Mouse (Mus musculus) midbrain, embryonic 10.5 days (tissue): ENCODE results near the gene 4933427D14Rik. TPM values are rescaled to one million over a fixed set of nuclear protein-coding genes. Genes with fewer than 3 reads are reported as not detected.

Source experiments
- DNase-seq: peaks from one replicate; pipeline ENCODE4 v3.0.0-alpha.2; 2017; ENCODE audit warnings: low spot score
- H3K27ac ChIP-seq: fragments of 300-500 bp; sonication (generic); replicated peaks from 2 replicates; pipeline ENCODE4 v1.5.1; 2016; ENCODE audit warnings: mild to moderate bottlenecking
- H3K27me3 ChIP-seq: fragments of 300-500 bp; sonication (generic); 2 replicates; pipeline ENCODE4 v1.6.1; 2016; ENCODE audit warnings: low read depth, mild to moderate bottlenecking; ENCODE audit not compliant: poor library complexity, severe bottlenecking
- H3K36me3 ChIP-seq: fragments of 300-500 bp; sonication (generic); 2 replicates; pipeline ENCODE4 v1.6.1; 2016; ENCODE audit warnings: mild to moderate bottlenecking, moderate library complexity
- H3K4me1 ChIP-seq: fragments of 300-500 bp; sonication (generic); 2 replicates; pipeline ENCODE4 v1.6.1; 2016
- H3K4me3 ChIP-seq: fragments of 300-500 bp; sonication (generic); 2 replicates; pipeline ENCODE4 v1.5.1; 2016; ENCODE audit warnings: mild to moderate bottlenecking, moderate library complexity
- H3K9me3 ChIP-seq: fragments of 300-500 bp; sonication (generic); replicated peaks from 2 replicates; pipeline ENCODE4 v1.6.1; 2016; ENCODE audit warnings: mild to moderate bottlenecking
- WGBS: fragments of 180-500 bp; shearing (Covaris S2); methylation state at CpG from one replicate; pipeline ENCODE4 v1.1.7; 2016; 5-methylcytosine and 5-hydroxymethylcytosine counted together
- polyA plus RNA-seq: library from polyadenylated mRNA; unstranded; fragments of >200 nt; fragmentation: Nextera tagmentation; extraction: Ambion mirVana; gene quantifications from 2 replicates; pipeline ENCODE4 v1.2.1, GENCODE M21; 2016

The 4933427D14Rik gene
- polyA plus RNA-seq, 1 experiment from 2014 or later, result 19.0 TPM

GRCm38 (mm10) chr11:72104223-72104622, 103.0 kb downstream of the 4933427D14Rik start:
- DNase-seq, result no peak
- Histone ChIP-seq H3K27me3 (no peaks in the 10 kb centered on the region), H3K9me3 (no peaks in the 10 kb centered on the region), H3K4me1 (peaks cover 6% of the 10 kb centered on the region; the same call in 1 of the 2 replicates), H3K27ac (no peak overlapping the region), H3K4me3 (no peak overlapping the region), H3K36me3 (no peaks in the 10 kb centered on the region)
- 72% methylated on average over 8 of the region's 8 CpGs for WGBS

Other genes starting within 250 kb of the 4933427D14Rik start
- gene Aipl1, start 169.9 kb downstream of the 4933427D14Rik start, polyA plus RNA-seq, result 0.67 and 0.97 TPM in 2 replicates
- 251 and 280 TPM in 2 replicates for gene Pimreg, start 165.4 kb downstream of the 4933427D14Rik start, polyA plus RNA-seq
- 0.10 and 0.25 TPM in 2 replicates for gene Pitpnm3, start 71.7 kb downstream of the 4933427D14Rik start, polyA plus RNA-seq
- gene Gm43951, start 619 bp downstream of the 4933427D14Rik start, polyA plus RNA-seq, result 0.28 and 0.61 TPM in 2 replicates
- 166 and 185 TPM in 2 replicates for gene Txndc17, start 88 bp upstream of the 4933427D14Rik start, polyA plus RNA-seq
- gene Med31, start 8.1 kb upstream of the 4933427D14Rik start, polyA plus RNA-seq, result 52.4 and 52.7 TPM in 2 replicates
- 0.26 and 0.82 TPM in 2 replicates for gene Slc13a5, start 59.8 kb upstream of the 4933427D14Rik start, polyA plus RNA-seq
- 1.5 and 2.5 TPM in 2 replicates for gene Xaf1, start 94.2 kb upstream of the 4933427D14Rik start, polyA plus RNA-seq
- not detected in 2 replicates for gene Fbxo39, start 107.0 kb upstream of the 4933427D14Rik start, polyA plus RNA-seq
- 6.1 and 6.8 TPM in 2 replicates for gene Tekt1, start 155.0 kb upstream of the 4933427D14Rik start, polyA plus RNA-seq
- 10.1 and 13.1 TPM in 2 replicates for gene Smtnl2, start 204.3 kb upstream of the 4933427D14Rik start, polyA plus RNA-seq
- gene Ggt6, start 228.1 kb upstream of the 4933427D14Rik start, polyA plus RNA-seq, result not detected in 2 replicates
- 192 and 236 TPM in 2 replicates for gene Mybbp1a, start 233.9 kb upstream of the 4933427D14Rik start, polyA plus RNA-seq